Mouse (Mus musculus) small intestine, adult 2 months (tissue): ENCODE data around the gene Asap2.

ENCODE experiments used
- CTCF ChIP-seq: fragments of 200-500 bp; IDR thresholded peaks from 2 replicates; pipeline ENCODE4 v1.5.1; 2012; ENCODE audit warnings: low read depth, mild to moderate bottlenecking, control low read depth, inconsistent platforms, low read length, moderate library complexity, mixed read lengths; ENCODE audit not compliant: insufficient replicate concordance, insufficient read length; ENCODE audit errors: extremely low read depth
- POLR2A ChIP-seq: fragments of 200-500 bp; IDR thresholded peaks from 2 replicates; pipeline ENCODE4 v1.6.1; 2012; ENCODE audit warnings: low read depth, mild to moderate bottlenecking, control low read depth, inconsistent platforms, low read length, moderate library complexity

DNA sequence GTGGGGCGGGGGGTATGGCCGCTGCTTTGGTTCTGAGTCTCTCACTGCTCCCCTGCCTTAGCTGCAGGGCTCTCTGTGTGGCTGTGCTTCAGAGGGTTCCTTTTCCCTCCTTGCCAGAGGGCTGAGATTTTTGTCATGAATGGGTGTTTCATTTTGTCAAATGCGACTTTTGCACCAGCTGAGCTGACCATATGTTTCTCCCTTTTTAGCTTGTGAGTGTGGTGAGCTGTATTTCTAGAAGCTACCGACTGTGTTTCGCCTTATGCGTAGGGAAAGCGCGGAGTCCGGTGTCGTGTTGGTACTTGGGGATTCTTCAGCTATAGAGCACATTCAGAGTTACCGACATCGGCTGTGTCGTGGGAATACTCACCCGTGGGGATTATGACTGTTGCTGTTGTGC lies 149.9 kb downstream of the Asap2 start:
- no peak for TF ChIP-seq CTCF
- no peak for TF ChIP-seq POLR2A
